Mouse (Mus musculus): ENCODE measurements around the gene Clec4a3.

GRCm38 (mm10) chr6:122921451-122921850 is 30.9 kb upstream of the Clec4a3 start, which contains the start of gene Clec4a1:
- TF ChIP-seq RAD21 (IDR thresholded peaks at IDR 0.05; ENCODE audit: low read depth, low read length) (no peak), POLR2A (IDR thresholded peaks at IDR 0.05; ENCODE audit: control insufficient read depth in 1 of 2, insufficient read depth in 1 of 2, low read depth in 1 of 2, low read length in 2 of 2, poor library complexity in 1 of 2) (no peak), GATA1 (IDR thresholded peaks at IDR 0.05; ENCODE audit: low read depth, low read length) (no peak), E2F4 (IDR thresholded peaks at IDR 0.05; ENCODE audit: borderline replicate concordance, low read depth, low read length) (no peak), CTCF (IDR thresholded peaks at IDR 0.05 in 2 of 3, conservative IDR thresholded peaks at IDR 0.05 in 1 of 3; ENCODE audit: control insufficient read depth in 1 of 3, insufficient read depth in 1 of 3, low read depth in 2 of 3, low read length in 3 of 3, poor library complexity in 1 of 3, severe bottlenecking in 1 of 3) (no peak), ZNF384 (IDR thresholded peaks at IDR 0.05; ENCODE audit: low read depth, low read length) (no peak), JUND (IDR thresholded peaks at IDR 0.05; ENCODE audit: low read depth, low read length) (no peak), SIN3A (IDR thresholded peaks at IDR 0.05; ENCODE audit: low read length) (no peak), MYB (IDR thresholded peaks at IDR 0.05; ENCODE audit: low read depth, low read length) (no peak), CHD2 (IDR thresholded peaks at IDR 0.05; ENCODE audit: low read length) (no peak), TAL1 (IDR thresholded peaks at IDR 0.05; ENCODE audit: low read length) (no peak), EP300 (IDR thresholded peaks at IDR 0.05; ENCODE audit: low read depth in 1 of 2, low read length in 2 of 2) (no peak), BHLHE40 (IDR thresholded peaks at IDR 0.05; ENCODE audit: borderline replicate concordance, low read depth, low read length) (no peak), NRF1 (IDR thresholded peaks at IDR 0.05; ENCODE audit: insufficient read depth, low read depth, low read length, poor library complexity, severe bottlenecking) (no peak)

Measured in MEL (cell line).